Mouse (Mus musculus): ENCODE data around the gene Tbk1.

DNA sequence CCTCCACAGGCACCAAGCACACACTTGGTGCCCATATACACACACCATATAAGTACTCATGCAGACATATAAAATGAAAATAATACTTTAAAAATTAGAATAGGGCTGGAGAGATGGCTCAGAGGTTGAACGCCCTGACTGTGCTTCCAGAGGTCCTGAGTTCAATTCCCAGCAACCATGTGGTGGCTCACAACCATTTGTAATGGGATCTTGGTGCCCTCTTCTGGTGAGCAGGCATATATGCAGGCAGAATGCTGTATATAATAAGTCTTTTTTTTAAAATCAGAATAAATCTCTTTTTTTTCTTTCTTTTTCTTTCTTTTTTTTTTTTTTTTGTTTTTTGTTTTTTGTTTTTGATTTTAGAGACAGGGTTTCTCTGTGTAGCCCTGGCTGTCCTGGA, 57.3 kb downstream of the Tbk1 start:
- TF ChIP-seq POLR2A (IDR thresholded peaks at IDR 0.05; ENCODE audit: low read depth, low read length) = no peak
- no peak for TF ChIP-seq CTCF (conservative IDR thresholded peaks at IDR 0.05; ENCODE audit: insufficient read depth, insufficient read length, low read depth, low read length)
